Mouse (Mus musculus) cortical plate, adult 2 months (tissue): ENCODE measurements at regions not wholly inside any gene's neighbourhood (a gene's known extent, or its start where the extent isn't known, plus 50 kb on each side); places are given as distances from the start of the nearest gene placed in this dataset.

Experiments
- CTCF ChIP-seq: fragments of 200-500 bp; IDR thresholded peaks from 2 replicates; pipeline ENCODE4 v1.5.1; 2011; ENCODE audit warnings: mild to moderate bottlenecking, control low read depth, low read length; ENCODE audit not compliant: insufficient read depth; ENCODE audit errors: extremely low read depth
- POLR2A ChIP-seq: fragments of 200-500 bp; IDR thresholded peaks from 2 replicates; pipeline ENCODE4 v1.6.1; 2011; ENCODE audit warnings: mild to moderate bottlenecking, low read length, control low read depth; ENCODE audit not compliant: insufficient read depth; ENCODE audit errors: extremely low read depth

DNA sequence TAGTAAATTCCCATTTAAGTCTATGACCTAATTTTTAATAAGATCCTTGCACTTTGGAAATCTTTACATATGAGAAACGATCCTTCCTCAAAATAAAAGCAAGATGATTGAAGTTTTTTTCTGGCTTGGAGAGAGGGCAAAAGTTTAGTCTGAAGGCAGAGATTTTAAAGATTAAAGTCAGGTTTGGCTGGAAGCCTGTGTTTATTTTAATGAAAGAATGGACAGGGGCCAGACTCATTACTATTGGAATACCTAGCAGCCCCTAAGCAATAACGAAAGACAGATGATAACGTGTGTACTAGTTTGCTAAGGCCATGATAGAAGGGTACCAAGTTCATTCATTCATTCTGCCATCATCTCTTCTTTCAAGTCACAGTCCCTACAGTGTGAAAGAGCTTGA lies 513.3 kb upstream of the Celf2 start:
- no peak for TF ChIP-seq CTCF
- TF ChIP-seq POLR2A = no peak
